Mouse (Mus musculus) testis, adult 2 months (tissue): ENCODE results near the gene Commd7. TPM values are rescaled to one million over a fixed set of nuclear protein-coding genes. Genes with fewer than 3 reads are reported as not detected.

Experiments used
- H3K27ac ChIP-seq: fragments of 200-500 bp; 2 replicates; pipeline ENCODE4 v1.5.1; 2012; ENCODE audit warnings: low read depth, low read length; ENCODE audit not compliant: control insufficient read depth, insufficient read depth
- H3K27me3 ChIP-seq: fragments of 200-500 bp; 2 replicates; pipeline ENCODE4 v1.6.1; 2012; ENCODE audit warnings: mild to moderate bottlenecking, low read length, moderate library complexity; ENCODE audit not compliant: control insufficient read depth, insufficient read depth
- H3K36me3 ChIP-seq: fragments of 200-500 bp; 2 replicates; pipeline ENCODE4 v1.6.1; 2012; ENCODE audit warnings: mild to moderate bottlenecking, low read length; ENCODE audit not compliant: control insufficient read depth, insufficient read depth
- H3K4me1 ChIP-seq: fragments of 200-500 bp; 2 replicates; pipeline ENCODE4 v1.6.1; 2012; ENCODE audit warnings: low read length; ENCODE audit not compliant: control insufficient read depth, insufficient read depth
- H3K4me3 ChIP-seq: fragments of 200-500 bp; 2 replicates; pipeline ENCODE4 v1.5.1; 2012; ENCODE audit warnings: low read depth, mild to moderate bottlenecking, low read length, moderate library complexity, mixed read lengths; ENCODE audit not compliant: control insufficient read depth
- CTCF ChIP-seq: fragments of 200-500 bp; IDR thresholded peaks from 2 replicates; pipeline ENCODE4 v1.5.1; 2012; ENCODE audit warnings: low read depth, mild to moderate bottlenecking, inconsistent platforms, low read length, moderate library complexity; ENCODE audit not compliant: control insufficient read depth, insufficient read depth, insufficient replicate concordance
- POLR2A ChIP-seq: fragments of 200-500 bp; IDR thresholded peaks from 2 replicates; pipeline ENCODE4 v1.6.1; 2012; ENCODE audit warnings: low read depth, mild to moderate bottlenecking, inconsistent platforms, low read length, moderate library complexity; ENCODE audit not compliant: control insufficient read depth
- polyA plus RNA-seq: library from polyadenylated mRNA; depleted of rRNA; stranded (reverse); fragments of >200 nt; gene quantifications from 2 replicates; pipeline ENCODE4 v1.2.3, GENCODE M21; 2012

The Commd7 gene
- polyA plus RNA-seq, 1 experiment: 5.0 TPM

- Histone ChIP-seq H3K4me1 (no peaks in the 10 kb centered on the region), H3K27me3 (no peaks in the 10 kb centered on the region), H3K36me3 (no peaks in the 10 kb centered on the region; the same call in 1 of the 2 replicates), H3K4me3 (no peak overlapping the region), H3K27ac (no peak overlapping the region)
- TF ChIP-seq POLR2A: no peak
- TF ChIP-seq CTCF: no peak
These were observed 14.1 kb downstream of the Commd7 start for GRCm38 (mm10) chr2:153618439-153618838.

DNA sequence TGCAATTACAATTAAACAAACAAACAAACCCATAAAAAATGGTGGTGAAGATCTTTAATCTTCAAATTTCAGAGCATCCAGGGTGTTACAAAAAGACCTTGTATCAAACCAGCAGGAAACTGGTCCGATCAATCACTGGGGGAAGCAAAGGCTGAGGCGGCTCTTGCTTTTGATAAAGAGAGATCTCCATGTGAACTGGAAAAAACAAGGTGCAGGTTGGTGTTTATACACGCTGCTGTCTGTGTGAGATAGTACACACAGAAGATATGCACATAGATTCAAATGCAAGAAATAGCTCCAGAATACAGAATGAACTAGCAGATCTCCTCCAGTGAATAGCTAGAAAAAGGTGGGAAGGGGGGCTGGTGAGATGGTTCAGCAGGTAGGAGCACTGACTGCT, 15.7 kb downstream of the Commd7 start:
- no peak overlapping the region for H3K4me3 ChIP-seq
- no peaks in the 10 kb centered on the region; the same call in 1 of the 2 replicates for H3K36me3 ChIP-seq
- TF ChIP-seq POLR2A (no peak), CTCF (no peak)
- no peaks in the 10 kb centered on the region for H3K4me1 ChIP-seq
- H3K27me3 ChIP-seq: no peaks in the 10 kb centered on the region
- no peak overlapping the region for H3K27ac ChIP-seq

DNA sequence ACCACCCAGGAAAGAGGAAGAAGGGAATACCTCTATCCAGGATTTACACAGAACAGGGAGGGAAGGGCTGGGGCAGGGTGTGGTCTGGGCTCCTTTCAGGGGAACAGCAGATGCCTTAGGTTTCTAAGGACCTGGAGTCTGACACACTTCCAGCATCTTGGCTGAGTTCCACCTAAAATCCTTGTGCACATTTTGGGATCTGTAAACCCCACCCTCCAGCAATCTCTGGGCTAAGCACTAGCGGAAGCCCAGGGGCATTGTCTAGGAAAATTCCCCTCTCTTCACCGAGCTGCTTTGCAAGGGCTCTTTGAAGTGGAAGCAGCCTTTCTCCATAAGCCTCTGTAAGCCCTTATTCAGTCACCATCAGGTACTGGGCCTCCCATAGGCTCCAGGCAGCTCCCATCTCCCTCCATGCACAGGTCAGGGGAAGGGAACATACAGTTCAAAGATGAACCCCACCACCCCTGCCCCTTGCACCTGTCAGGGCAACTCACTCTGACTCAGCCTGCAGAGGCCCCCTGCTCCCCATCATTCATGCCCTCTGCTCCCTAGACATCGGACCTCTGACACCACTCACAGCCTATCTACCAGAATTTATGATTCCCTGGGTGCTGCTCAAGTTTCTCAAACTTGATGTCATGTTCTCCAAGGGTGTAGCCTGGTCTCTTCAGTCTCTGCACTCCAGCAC, 19.8 kb downstream of the Commd7 start:
- Histone ChIP-seq H3K4me3 (no peak overlapping the region), H3K4me1 (peaks cover 2% of the 10 kb centered on the region; the same call in 1 of the 2 replicates), H3K36me3 (no peaks in the 10 kb centered on the region), H3K27ac (no peak overlapping the region), H3K27me3 (no peaks in the 10 kb centered on the region)
- TF ChIP-seq POLR2A: no peak
- TF ChIP-seq CTCF: no peak

DNA sequence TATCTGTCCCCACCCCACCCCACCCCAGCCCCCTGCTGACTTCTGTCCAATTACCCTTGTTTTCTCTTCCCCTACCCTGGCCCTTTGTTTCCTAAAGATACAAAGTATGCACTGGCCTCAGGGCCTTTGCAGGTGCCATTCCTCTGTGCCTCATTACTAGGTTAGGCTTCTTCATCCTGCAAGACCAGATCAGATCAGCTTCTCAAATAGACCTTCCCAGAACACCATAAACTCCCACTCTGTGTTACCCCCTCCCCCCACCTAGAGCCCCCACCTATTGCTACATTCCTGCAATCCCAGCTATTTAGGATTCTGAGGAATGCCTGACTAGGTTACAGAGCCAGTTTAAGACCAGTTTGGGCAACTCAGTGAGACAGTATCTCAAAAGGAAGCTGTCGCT, 20.8 kb downstream of the Commd7 start:
- Histone ChIP-seq H3K4me1 (peaks cover 2% of the 10 kb centered on the region; the same call in 1 of the 2 replicates), H3K27ac (no peak overlapping the region), H3K36me3 (no peaks in the 10 kb centered on the region), H3K4me3 (no peak overlapping the region), H3K27me3 (no peaks in the 10 kb centered on the region)
- TF ChIP-seq CTCF (no peak), POLR2A (no peak)

- H3K4me1 ChIP-seq: peaks cover 2% of the 10 kb centered on the region; the same call in 1 of the 2 replicates
- TF ChIP-seq POLR2A (no peak), CTCF (no peak)
- no peaks in the 10 kb centered on the region for H3K36me3 ChIP-seq
- no peak overlapping the region for H3K4me3 ChIP-seq
- no peak overlapping the region for H3K27ac ChIP-seq
- no peaks in the 10 kb centered on the region for H3K27me3 ChIP-seq
These were observed 21.3 kb downstream of the Commd7 start for GRCm38 (mm10) chr2:153611241-153611630.

DNA sequence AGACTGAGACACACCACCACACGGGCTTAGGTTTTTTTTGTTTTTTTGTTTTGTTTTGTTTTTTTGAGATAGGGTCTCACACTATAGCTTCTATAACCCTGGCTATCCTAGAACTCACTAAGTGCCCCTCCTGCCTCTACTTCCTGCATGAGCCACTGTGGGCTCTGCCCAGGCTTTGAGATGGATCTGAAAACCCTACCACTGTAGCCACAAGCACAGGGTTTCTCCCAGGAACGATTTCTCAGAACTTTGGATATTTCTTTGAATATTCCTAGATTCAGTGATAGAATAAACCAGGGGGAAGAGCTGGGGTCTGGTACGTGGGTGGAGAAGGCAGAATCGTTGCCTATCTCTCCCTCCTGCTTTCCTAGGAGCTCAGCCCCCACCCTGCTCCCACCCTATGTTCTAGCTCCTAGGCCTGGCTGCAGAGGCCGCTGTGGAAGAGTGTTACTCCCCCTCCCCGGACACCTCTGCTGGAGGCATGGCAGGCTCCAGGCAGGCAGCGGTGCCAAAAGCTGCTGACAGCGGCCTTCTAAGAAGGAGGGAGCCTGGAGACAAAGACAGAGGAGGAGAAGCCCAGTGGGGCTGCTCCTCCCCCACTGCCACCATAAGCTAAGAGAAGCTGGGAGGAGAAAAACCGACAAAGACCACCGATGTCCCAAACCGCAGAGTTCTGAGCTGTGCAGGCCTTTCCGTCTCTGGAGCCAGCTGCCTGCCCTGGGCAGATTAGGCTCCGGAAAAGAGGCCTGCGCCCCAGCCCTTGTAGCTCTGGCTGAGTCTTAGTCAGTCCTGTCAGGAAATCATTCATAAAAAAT, 21.9 kb downstream of the Commd7 start:
- Histone ChIP-seq H3K27ac (no peak overlapping the region), H3K27me3 (no peaks in the 10 kb centered on the region), H3K4me1 (peaks cover 2% of the 10 kb centered on the region; the same call in 1 of the 2 replicates), H3K36me3 (no peaks in the 10 kb centered on the region), H3K4me3 (no peak overlapping the region)
- TF ChIP-seq CTCF (no peak), POLR2A (no peak)

GRCm38 (mm10) chr2:153609548-153609947, 23.0 kb downstream of the Commd7 start:
- Histone ChIP-seq H3K4me3 (no peak overlapping the region), H3K36me3 (no peaks in the 10 kb centered on the region), H3K4me1 (peaks cover 2% of the 10 kb centered on the region; the same call in 1 of the 2 replicates), H3K27me3 (no peaks in the 10 kb centered on the region), H3K27ac (no peak overlapping the region)
- no peak for TF ChIP-seq POLR2A
- TF ChIP-seq CTCF: peak; percentile 62; the same call in 1 of the 2 replicates
